Mouse (Mus musculus) adrenal gland, postnatal 14 days (tissue): Measurements from ENCODE around the gene Tiparp. TPM values are rescaled to one million over a fixed set of nuclear protein-coding genes. Genes with fewer than 3 reads are reported as not detected.

Source experiments
- DNase-seq: peaks from one replicate; pipeline ENCODE4 v3.0.0; 2021; ENCODE audit warnings: mixed read lengths
- long read RNA-seq, 2 experiments: library from polyadenylated mRNA; stranded (forward); transcript quantifications; one replicate each; pipeline ENCODE4 v2.0.0; 2021
- total RNA-seq: library from RNA; stranded (reverse); gene quantifications from 2 replicates; pipeline ENCODE4 v1.2.3, GENCODE M21; 2021

Tiparp gene
- total RNA-seq, result 21.6 and 26.4 TPM in 2 replicates
- long read RNA-seq, experiment 1, full-length matches to known transcripts, result 2 of 11 reads
- long read RNA-seq, experiment 1, partial matches to known transcripts, result 4 of 11 reads
- long read RNA-seq, experiment 1, other reads (novel, unspliced or antisense), result 5 of 11 reads
- long read RNA-seq, experiment 2, full-length matches to known transcripts, result 6 of 9 reads
- long read RNA-seq, experiment 2, partial matches to known transcripts, result 2 of 9 reads
- long read RNA-seq, experiment 2, other reads (novel, unspliced or antisense), result 1 of 9 reads

DNA sequence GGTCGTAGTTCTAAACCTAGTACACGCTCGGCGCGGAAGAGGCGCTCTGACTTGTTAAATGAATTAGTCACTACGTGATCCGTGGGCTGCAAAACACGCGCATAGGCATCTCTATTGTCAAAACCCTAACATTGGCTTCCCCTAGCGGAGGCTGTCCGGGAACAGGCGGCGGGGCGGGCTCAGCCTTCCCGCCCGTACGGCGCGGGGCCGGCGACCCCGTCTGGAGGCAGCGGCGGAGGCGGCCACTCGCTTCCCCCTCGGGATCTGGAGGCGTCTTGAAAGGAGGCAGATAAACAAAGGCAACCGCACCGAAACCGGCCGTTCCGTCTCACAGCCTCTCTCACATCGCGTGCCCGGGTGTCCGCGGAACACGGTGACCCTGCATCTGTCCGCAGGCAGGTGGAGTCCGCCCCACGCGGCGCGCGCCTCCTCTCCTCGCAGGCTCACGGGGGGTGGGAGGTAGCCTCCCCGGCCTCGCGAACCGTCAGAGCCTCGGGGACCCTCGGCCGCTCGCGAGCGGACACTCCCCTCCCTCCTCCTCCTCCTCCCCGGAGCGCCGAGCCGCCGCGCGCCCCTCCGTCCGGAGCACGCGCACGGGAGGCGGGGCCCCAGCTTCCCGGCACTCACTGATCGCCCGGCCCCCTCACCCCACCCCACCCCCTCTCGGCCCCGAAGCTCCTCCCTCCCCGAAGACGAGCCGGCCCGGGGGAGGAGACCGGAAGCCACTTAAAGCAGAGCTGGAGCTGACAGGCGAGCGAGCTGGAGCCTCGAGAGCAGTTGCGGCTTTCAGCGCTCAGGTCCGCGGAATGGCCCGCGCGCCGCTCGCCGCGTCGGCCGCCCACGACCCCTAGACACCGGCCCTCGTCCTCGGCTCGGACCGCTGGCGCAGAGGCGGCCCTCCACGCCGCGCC, at the start of gene Tiparp:
Gene Tiparp, plus strand, starts transcription at position 720 of the 911 bp plus-strand sequence.
- DNase-seq, result peak; percentile 97

DNA sequence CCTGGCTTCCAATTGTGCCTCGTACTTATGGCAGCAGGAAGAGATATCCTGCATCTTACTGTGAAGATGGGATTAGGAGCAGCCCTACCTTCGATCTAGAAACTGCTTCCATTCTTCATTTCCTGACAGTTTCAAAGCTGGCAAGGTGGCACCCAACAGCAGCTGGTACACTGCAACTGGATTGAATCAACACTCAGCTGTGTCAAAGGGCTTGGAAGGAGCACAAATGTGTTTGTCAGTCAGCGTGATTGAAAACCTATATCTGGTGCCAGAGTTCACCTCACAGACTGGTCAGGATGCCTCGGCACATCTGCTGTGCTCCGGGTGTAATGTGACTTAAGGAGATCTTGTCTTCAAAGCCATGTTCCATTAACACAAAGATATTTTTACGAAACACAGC, 47.5 kb upstream of the Tiparp start:
- peak; percentile 9 for DNase-seq

DNA sequence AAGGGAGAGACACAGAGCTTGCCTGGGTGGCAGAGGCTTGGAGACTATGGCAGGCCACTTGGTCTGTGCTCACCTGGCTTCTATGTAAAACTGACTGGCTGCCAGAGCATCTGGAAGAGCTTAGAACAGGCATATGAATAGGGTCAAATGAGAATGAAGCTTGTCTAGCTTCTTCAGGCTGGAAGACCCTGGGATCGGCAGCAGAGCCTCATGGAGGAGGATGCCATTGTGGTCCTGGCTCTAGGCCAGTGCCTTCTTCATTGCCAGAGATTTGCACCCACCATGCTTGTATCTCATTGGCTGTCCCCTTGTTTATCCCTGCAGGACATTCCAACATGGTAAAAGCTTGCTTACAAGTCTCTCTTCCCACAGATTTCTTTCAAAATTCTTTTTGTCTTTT, 45.9 kb upstream of the Tiparp start:
- no peak for DNase-seq

DNA sequence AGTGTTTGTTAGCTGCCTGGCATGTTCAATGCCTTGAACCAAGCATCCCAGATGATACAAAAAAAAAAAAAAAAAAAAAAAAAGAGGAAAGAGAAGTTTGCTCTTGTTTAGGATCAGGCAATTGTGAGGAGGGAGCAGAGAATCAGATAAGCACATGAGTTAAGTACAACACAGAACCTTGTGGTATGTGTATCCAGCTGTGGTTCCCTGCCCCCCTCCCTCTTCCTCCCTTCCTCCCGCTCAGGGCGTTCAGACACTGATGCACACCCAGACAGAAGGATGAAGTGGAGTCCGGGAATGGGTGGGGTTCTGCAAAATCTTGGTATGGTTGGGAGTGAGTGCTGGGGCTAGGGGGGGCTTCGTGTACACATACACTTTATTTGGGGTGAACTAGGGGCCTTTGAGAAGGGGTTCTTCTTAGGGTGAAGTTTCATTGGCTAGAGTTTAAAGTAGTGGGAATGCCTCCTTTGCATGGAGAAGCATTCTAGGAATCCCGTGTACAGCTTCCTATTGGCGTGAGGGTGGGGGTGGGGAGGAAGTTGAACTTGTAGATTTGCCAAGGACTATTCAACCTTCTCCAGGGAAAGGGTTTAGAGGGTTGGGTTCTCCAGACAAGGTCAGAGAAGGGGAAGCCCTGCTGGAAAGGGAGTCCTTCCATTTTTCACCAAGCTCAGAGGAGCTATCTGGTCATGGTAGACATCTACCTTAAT, 45.4 kb upstream of the Tiparp start:
- no peak for DNase-seq

DNA sequence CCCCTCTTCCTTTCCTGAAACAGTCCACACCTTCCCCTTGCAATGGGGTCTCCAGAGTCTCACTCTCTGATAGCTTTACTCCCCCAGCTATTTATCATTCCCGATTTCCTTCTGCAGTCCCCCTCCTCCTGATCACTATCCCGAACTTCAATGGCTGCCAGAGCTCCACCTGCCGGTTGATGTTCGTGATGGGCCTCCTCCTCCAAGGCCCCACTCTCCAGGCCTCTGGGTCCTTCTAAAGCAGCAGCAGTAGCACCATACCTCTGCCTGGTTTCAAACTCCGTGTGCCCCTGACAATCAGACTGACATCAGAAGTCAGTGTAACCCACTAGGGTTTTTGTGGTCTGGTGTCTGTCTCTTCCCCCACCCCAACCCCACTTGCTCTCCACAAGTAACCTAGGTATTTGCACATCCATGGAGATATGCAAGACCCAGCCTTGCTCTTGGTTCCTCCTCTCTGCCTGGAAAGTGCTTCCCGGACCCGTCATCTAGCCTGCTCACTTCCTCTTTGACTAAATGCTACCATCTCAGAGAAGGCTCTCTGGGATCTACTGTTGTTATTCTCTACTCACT, 44.0 kb upstream of the Tiparp start:
- no peak for DNase-seq

DNA sequence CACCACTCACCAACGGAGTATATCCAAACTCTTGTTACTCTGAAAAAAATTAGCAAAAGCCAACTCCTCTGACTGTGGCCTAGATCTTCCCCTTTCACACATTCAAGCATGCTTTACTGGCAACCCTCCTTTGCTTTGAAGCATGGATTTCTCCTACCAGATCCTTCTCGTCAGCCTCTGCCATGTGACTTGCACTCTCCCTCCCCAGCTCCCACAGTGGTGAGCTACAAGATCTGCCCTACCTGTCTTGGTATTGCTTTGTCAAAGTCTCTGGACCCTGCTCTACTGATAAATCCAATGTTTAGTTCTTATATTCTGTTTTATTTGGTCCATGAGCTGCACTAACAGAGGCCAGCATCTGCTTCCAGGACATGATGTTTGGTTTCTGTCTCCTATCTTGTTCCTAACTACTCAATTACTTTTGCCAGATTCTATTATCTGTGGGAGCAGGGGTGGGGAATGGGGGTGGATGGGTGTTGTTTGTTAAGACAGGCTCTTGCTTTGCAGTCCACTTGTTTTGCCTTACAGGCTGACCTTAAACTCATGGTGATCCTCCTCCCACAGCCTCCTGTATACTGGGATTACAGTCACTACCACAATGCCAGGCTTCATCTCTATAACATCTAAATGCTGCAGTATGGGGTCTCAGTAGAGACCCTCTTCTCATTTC, 40.7 kb upstream of the Tiparp start:
- DNase-seq, result no peak

DNA sequence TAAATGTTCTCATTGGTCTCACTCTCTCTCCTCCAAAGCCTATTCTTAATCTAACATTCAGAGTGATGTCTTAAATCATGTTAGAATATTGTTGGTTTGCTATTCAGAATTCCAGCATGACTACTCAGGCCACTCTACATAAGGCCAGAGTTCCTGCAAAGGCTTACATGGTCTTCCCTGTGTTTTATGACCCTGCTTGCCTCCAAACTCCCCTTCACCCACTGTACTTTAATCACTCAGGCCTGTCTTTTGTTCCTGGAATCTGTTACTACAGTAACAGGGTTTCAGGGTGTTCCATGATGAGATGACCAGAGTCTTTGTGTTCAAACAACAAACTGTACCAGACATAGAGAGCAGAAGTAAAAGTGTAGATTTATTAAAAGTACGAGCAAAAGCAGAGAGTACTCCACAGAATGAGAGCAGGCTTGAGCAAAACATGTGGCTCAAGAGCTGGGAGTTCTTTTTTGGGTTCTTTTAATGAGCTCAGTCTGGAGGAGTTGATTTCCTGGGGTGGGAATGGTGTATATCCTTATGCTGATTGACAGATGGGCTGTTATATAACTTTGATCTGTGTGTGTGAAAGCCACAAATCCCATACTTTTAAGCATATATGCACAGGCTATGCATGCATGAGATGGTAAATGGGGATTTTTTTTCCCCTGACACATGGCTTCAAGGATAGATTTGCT, 39.5 kb upstream of the Tiparp start:
- DNase-seq, result no peak

DNA sequence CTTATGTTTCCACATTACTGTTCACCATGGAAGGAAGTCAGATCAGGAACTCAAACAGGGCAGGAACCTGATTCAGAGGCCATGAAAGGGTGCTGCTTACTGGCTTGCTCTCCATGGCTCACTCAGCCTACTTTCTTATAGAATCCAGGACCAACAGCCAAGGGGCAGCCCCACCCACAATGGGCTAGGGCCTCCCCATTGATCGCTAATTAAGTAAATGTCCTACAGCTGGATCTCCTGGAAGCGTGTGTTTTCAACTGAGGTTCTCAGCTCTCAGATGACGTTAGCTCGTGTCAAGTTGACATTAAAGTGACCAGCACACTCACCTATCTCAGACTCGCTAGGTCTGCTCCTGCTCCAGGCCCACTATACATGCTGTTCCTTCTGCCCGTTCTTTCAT, 38.6 kb upstream of the Tiparp start:
- no peak for DNase-seq

DNA sequence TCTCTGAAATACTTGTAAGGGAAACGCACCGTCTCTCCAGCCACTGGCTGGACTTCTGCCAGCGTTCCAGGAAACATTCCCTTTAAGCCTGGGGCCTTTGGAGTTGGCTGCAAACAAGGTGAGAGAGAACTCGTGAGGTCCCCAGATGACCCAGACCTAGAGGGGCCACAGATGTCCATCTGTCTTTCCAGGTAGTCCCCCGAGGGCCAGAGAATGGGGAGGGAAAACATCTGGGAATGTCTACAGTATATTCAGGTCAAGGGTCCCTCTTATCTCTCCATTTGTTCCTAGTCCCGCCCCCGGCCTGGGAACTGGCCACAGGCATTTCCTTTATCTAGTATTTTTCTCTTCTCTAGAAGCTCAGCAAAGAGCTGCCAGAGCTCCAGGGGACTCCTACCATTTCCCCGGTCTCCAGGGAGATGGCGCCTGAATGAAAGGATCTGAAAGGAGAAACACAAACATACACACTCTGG, 33.9 kb upstream of the Tiparp start:
- peak; percentile 44 for DNase-seq

DNA sequence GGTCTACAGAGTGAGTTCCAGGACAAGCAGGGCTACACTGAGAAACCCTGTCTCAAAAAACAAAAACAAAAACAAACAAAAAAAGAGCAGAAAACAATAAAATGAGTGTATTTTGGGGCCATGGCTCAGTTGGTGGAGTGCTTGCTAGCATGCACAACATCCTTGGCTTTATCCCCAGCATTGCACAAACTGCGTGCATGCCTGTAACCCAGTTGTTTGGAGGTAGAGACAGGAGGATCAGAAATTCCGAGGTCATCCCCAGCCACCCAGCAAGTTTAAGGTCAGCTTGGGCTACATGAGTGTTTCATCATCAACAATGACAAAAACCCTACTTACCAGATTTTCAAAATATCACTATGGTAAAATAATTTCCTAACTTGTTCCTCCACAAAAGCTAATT, 20.4 kb upstream of the Tiparp start:
- DNase-seq, result peak; percentile 70

DNA sequence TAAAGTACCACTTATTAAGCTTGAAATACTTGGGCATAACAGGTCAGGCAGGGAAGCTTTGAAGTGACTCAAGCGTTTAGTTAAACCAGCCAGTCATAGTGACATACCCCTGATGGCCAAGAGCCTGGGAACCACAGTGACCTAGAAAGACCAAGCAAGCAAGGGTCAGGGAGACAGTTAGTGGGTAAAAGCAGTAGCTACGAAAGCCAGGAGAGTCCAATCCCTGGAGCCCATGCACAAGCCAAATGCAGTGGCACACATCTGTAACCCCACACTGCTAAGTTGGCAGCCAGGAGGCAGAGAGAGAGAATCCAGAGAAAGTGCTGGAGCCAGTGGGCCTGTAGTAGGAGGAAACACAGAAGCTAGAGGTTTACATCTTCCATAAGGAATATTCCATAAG, 17.6 kb upstream of the Tiparp start:
- DNase-seq, result peak; percentile 48

DNA sequence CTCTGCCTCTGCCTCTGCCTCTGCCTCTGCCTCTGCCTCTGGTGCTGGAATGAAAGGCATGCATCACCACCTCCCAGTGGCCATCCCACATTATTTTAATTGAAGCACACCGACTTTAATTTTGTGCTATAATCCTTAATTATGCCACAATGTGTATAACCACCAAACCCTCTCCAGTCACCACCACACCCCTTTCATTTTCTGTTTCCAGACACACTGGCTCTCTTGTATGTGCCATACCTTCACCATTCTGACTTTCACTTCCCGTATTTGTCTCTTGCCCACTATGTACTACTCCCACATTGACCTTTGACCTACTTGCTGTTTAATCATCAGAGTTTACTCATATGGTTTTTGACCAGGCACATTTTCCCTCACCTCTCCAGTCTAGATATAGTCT, 12.5 kb upstream of the Tiparp start:
- no peak for DNase-seq

DNA sequence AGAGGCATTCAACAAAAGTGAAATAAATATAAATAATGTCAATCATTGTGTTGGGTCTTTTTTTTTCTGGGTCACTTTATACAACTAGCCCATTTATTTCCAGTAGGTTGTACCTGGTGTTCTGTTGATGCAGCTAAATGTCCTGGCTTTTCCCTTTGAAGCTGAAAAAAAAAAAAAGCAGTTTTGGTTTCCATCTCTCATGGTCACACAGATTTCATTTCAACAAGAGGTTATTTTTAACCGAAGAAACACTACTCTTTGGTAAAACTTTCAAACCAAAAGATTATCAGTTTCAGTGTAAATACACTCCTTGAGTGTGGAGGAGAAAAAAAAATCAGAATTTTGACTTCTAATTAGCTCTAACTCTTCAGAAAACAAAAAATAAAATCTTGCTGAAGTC, 11.7 kb upstream of the Tiparp start:
- no peak for DNase-seq

DNA sequence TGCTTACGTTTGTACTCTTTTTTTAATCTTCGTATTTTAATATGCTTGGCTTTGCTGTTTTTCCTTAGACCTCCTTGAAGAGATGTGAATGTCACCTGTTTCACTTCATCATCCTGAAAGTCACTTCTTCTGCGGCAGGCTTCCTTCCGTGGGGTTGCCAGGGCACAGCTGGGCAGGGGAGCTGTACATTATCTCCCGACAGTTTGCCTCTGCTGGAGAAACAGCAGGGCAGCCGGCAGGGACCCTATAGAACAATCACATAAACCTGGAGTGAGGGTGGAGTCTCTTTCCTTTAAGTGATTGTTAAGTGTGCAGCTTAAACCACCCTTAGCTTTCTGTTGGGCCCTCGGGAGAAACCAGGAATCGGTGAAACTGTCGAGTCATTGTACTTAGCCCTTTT, 11.1 kb upstream of the Tiparp start:
- DNase-seq, result no peak

DNA sequence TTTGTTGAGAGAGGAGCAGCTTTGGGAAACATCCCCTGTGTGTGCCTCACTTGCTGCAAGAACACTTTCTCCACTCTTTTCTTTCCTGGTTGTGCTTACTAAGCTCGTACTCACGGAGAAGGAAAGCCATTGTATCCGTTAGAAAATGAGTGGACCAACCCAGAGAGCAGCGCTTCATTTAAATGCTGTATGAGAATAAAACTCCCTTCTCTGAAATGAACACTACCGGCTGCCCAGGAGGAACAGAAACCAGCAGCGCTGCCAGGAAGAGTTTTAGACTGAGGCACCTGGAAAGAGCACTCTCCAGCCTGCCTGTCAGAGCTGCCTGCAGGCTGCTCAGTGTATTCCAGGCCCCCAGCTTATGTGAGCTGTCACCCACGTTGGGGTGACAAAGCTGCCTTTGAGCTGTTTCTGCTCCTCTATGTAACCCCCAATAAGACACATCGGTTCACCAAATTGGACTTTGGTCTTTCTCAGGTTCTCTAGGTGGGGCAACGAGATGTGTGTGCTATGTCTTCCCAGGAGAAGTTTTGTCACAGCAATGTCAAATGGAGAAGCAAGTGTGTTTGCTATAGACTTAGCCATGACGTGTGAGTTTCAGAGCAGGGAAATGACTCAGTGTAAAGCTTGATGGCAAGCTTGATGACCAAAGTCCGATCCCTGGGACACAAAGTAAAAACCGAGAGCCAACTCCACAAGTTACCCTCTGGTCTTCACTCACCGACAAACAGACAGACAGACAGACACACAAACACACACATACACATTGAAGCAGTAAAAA, 10.3 kb upstream of the Tiparp start:
- DNase-seq, result no peak

DNA sequence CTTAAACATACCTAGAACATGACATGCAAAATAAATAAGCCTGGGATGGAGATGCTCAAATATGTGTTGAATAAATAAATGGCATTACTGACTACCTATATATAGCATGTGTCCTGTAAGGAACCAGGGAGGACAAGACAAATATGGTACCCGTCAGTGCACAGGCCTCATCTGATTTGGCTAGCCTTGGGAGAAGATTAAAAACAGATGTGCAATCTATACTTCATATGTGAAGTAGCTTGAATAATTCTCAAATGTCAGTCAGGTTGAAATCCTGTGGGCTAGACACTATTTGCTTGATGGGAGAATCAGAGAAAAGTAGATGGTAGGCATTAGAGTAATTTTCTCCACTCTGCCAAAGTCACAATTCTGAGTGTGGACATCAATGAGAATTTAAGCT, 6.8 kb upstream of the Tiparp start:
- DNase-seq, result no peak

DNA sequence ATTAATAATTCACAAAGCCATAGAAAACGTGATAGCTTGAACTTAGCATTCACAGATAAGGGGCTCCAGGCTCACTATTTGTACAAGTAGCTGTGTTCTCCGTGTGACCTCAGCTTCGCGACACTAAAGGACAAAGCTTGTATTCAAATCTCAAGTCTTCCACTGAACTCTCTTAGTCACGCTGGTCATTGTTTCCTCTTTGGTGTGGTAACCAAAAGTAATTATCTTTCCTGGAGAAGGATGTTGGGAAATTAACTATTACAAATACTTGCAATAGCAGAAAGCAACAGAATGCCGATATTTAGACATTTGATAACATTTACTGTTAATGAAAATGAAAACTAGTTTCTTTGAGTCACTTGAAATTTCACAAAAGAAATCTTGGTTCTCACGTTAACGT, 4.8 kb upstream of the Tiparp start:
- DNase-seq, result no peak

DNA sequence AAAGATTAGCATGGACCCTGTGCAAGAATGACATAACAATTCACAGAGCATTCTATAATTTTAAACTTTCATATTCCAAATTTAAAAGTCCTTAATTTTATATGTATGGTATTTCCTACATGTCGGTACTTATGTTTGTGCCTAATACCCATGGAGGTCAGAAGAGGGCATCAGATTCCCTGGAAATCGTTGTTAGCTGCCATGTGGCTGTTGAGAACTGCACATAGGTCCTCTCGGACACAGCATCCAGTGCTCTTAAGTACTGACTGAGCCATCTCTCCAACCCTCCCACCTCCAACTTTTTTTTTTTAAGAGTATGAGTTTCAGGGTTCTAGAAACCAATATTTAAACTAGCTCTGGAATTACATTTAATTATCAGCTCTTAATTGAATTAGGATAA, 2.5 kb upstream of the Tiparp start:
- no peak for DNase-seq

DNA sequence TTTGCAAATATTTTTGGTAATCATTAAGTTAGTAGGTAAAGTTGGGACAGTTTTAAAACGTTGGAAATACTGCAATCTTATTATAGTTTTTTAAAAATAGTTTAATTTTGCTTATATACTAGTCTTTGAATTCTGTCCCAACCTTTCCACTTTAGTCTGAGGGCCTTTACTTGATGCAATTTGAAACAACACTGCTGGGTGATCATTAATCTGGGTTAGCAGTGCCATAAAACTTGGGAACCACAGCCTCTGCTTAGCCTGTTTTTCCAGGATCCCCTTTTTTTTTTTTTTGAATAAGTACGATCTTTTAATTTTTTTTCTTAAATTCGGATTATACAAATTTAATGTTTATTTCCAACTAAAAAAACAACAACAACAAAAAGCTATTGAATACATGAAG, 1.0 kb upstream of the Tiparp start:
- no peak for DNase-seq
